Mouse (Mus musculus): ENCODE measurements at regions not wholly inside any gene's neighbourhood (a gene's known extent, or its start where the extent isn't known, plus 50 kb on each side); places are given as distances from the start of the nearest gene placed in this dataset.
"Not testable (repeated sequence)": the region's sequence is repeated elsewhere in the genome, so short reads cannot be mapped to it uniquely, and the experiment has no call there.

- H3K4me3 ChIP-seq (ENCODE audit: insufficient read depth, low read length) = no peak overlapping the region
- H3K4me1 ChIP-seq (ENCODE audit: control insufficient read depth, insufficient read depth, low read length) = peaks cover 10% of the 10 kb centered on the region; the same call in 1 of the 2 replicates
- no peak overlapping the region for H3K27ac ChIP-seq (ENCODE audit: insufficient read depth, low read length)
- no peak for TF ChIP-seq CTCF (IDR thresholded peaks at IDR 0.05; ENCODE audit: borderline replicate concordance, insufficient read depth, low read length)
- TF ChIP-seq POLR2A (IDR thresholded peaks at IDR 0.05; ENCODE audit: low read depth, low read length) = no peak
These were observed 62.7 kb downstream of the Rhob start for GRCm38 (mm10) chr12:8436976-8437580.

- no peak overlapping the region for H3K4me3 ChIP-seq (ENCODE audit: insufficient read depth, low read length)
- peaks cover 12% of the 10 kb centered on the region for H3K4me1 ChIP-seq (ENCODE audit: control insufficient read depth, insufficient read depth, low read length)
- no peak overlapping the region; the same call in 1 of the 2 replicates for H3K27ac ChIP-seq (ENCODE audit: insufficient read depth, low read length)
- no peak for TF ChIP-seq CTCF (IDR thresholded peaks at IDR 0.05; ENCODE audit: borderline replicate concordance, insufficient read depth, low read length)
- TF ChIP-seq POLR2A (IDR thresholded peaks at IDR 0.05; ENCODE audit: low read depth, low read length) = no peak
These were observed 63.3 kb downstream of the Rhob start for GRCm38 (mm10) chr12:8436553-8436952.

GRCm38 (mm10) chr12:8435651-8436348 is 64.0 kb downstream of the Rhob start:
- peaks cover 12% of the 10 kb centered on the region for H3K4me1 ChIP-seq (ENCODE audit: control insufficient read depth, insufficient read depth, low read length)
- not testable (repeated sequence) for H3K27ac ChIP-seq (ENCODE audit: insufficient read depth, low read length)

GRCm38 (mm10) chr12:8428228-8428990 is 71.4 kb downstream of the Rhob start:
- TF ChIP-seq POLR2A (IDR thresholded peaks at IDR 0.05; ENCODE audit: low read depth, low read length) (no peak), CTCF (IDR thresholded peaks at IDR 0.05; ENCODE audit: borderline replicate concordance, insufficient read depth, low read length) (no peak)
- H3K4me3 ChIP-seq (ENCODE audit: insufficient read depth, low read length) = no peak overlapping the region
- H3K4me1 ChIP-seq (ENCODE audit: control insufficient read depth, insufficient read depth, low read length) = peaks cover 2% of the 10 kb centered on the region; the same call in 1 of the 2 replicates
- H3K27ac ChIP-seq (ENCODE audit: insufficient read depth, low read length) = no peak overlapping the region

More at GRCm38 (mm10) chr12:8435651-8436348, 64.0 kb downstream of the Rhob start:
- not testable (repeated sequence) for H3K4me3 ChIP-seq (ENCODE audit: insufficient read depth, low read length)

GRCm38 (mm10) chr12:8424515-8424914 is 75.3 kb downstream of the Rhob start:
- no peak for TF ChIP-seq POLR2A (IDR thresholded peaks at IDR 0.05; ENCODE audit: low read depth, low read length)
- TF ChIP-seq CTCF (IDR thresholded peaks at IDR 0.05; ENCODE audit: borderline replicate concordance, insufficient read depth, low read length) = no peak
- H3K27ac ChIP-seq (ENCODE audit: insufficient read depth, low read length) = no peak overlapping the region
- H3K4me1 ChIP-seq (ENCODE audit: control insufficient read depth, insufficient read depth, low read length) = no peaks in the 10 kb centered on the region
- no peak overlapping the region for H3K4me3 ChIP-seq (ENCODE audit: insufficient read depth, low read length)

GRCm38 (mm10) chr12:8422676-8423075 is 77.1 kb downstream of the Rhob start:
- no peak for TF ChIP-seq POLR2A (IDR thresholded peaks at IDR 0.05; ENCODE audit: low read depth, low read length)
- TF ChIP-seq CTCF (IDR thresholded peaks at IDR 0.05; ENCODE audit: borderline replicate concordance, insufficient read depth, low read length) = no peak
- H3K4me3 ChIP-seq (ENCODE audit: insufficient read depth, low read length) = no peak overlapping the region
- no peak overlapping the region for H3K27ac ChIP-seq (ENCODE audit: insufficient read depth, low read length)
- H3K4me1 ChIP-seq (ENCODE audit: control insufficient read depth, insufficient read depth, low read length) = peaks cover 9% of the 10 kb centered on the region

- TF ChIP-seq POLR2A (IDR thresholded peaks at IDR 0.05; ENCODE audit: low read depth, low read length) (no peak), CTCF (IDR thresholded peaks at IDR 0.05; ENCODE audit: borderline replicate concordance, insufficient read depth, low read length) (no peak)
- H3K27ac ChIP-seq (ENCODE audit: insufficient read depth, low read length) = no peak overlapping the region
- peaks cover 9% of the 10 kb centered on the region for H3K4me1 ChIP-seq (ENCODE audit: control insufficient read depth, insufficient read depth, low read length)
- H3K4me3 ChIP-seq (ENCODE audit: insufficient read depth, low read length) = no peak overlapping the region
These were observed 78.6 kb downstream of the Rhob start for GRCm38 (mm10) chr12:8421271-8421567.

- peaks cover 9% of the 10 kb centered on the region for H3K4me1 ChIP-seq (ENCODE audit: control insufficient read depth, insufficient read depth, low read length)
- H3K4me3 ChIP-seq (ENCODE audit: insufficient read depth, low read length) = no peak overlapping the region
- no peak for TF ChIP-seq CTCF (IDR thresholded peaks at IDR 0.05; ENCODE audit: borderline replicate concordance, insufficient read depth, low read length)
- TF ChIP-seq POLR2A (IDR thresholded peaks at IDR 0.05; ENCODE audit: low read depth, low read length) = no peak
- H3K27ac ChIP-seq (ENCODE audit: insufficient read depth, low read length) = no peak overlapping the region; the same call in 1 of the 2 replicates
These were observed 79.1 kb downstream of the Rhob start for GRCm38 (mm10) chr12:8420511-8421270.

- TF ChIP-seq POLR2A (IDR thresholded peaks at IDR 0.05; ENCODE audit: low read depth, low read length) (no peak), CTCF (IDR thresholded peaks at IDR 0.05; ENCODE audit: borderline replicate concordance, insufficient read depth, low read length) (no peak)
- Histone ChIP-seq H3K27ac (ENCODE audit: insufficient read depth, low read length) (peak overlapping the region; percentile 31), H3K4me1 (ENCODE audit: control insufficient read depth, insufficient read depth, low read length) (peaks cover 9% of the 10 kb centered on the region)
These were observed 80.9 kb downstream of the Rhob start for GRCm38 (mm10) chr12:8418890-8419289.

More at GRCm38 (mm10) chr12:8418890-8419289, 80.9 kb downstream of the Rhob start:
- H3K4me3 ChIP-seq (ENCODE audit: insufficient read depth, low read length) = no peak overlapping the region

Data from embryonic fibroblast, embryonic 13.5 days (primary cell).